Mouse (Mus musculus) bone marrow macrophage, adult 2 months (primary cell): ENCODE measurements around the gene Sept9.

ENCODE experiments used
- CTCF ChIP-seq: IDR thresholded peaks from 2 replicates; pipeline ENCODE4 v1.5.1; 2012; ENCODE audit warnings: low read depth, mild to moderate bottlenecking, low read length, moderate library complexity
- POLR2A ChIP-seq: IDR thresholded peaks from 2 replicates; pipeline ENCODE4 v1.6.1; 2012; ENCODE audit warnings: mild to moderate bottlenecking, low read depth, low read length, borderline replicate concordance

DNA sequence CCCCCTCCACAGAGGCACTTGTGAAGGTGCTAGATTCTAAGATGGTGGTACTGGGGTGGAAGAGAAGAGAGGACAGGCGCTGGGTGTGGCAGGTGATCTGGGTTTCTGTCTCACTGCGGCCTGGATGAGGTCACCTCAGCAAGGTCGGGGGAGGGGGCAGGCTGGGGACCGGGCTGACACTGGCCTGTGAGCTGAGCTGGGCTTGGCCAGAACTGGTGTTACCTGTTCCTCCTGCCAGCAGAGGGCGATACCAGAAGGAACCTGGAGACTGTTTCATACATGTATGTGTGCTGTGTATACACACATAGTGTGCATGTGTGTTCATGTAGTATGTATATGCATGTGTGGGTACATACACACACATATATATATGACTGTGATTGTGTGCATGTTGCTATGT lies 23.2 kb upstream of the Sept9 start:
- TF ChIP-seq CTCF (no peak), POLR2A (no peak)
